Mouse (Mus musculus) splenic B cell, adult 2 months (primary cell): ENCODE measurements around the gene Hoxc9.

Source experiments
- DNase-seq: peaks from one replicate; pipeline ENCODE4 v3.0.0-alpha.2; 2011; ENCODE audit warnings: low read depth, low spot score
- H3K27me3 ChIP-seq: 2 replicates; pipeline ENCODE4 v1.6.1; 2012; ENCODE audit warnings: mild to moderate bottlenecking, low read length, moderate library complexity, mixed read lengths; ENCODE audit not compliant: control insufficient read depth, poor library complexity, insufficient read depth, severe bottlenecking
- H3K36me3 ChIP-seq: 2 replicates; pipeline ENCODE4 v1.6.1; 2012; ENCODE audit warnings: mild to moderate bottlenecking, low read length, moderate library complexity, mixed read lengths; ENCODE audit not compliant: control insufficient read depth, poor library complexity, insufficient read depth, severe bottlenecking

Gene Hoxc9

DNA sequence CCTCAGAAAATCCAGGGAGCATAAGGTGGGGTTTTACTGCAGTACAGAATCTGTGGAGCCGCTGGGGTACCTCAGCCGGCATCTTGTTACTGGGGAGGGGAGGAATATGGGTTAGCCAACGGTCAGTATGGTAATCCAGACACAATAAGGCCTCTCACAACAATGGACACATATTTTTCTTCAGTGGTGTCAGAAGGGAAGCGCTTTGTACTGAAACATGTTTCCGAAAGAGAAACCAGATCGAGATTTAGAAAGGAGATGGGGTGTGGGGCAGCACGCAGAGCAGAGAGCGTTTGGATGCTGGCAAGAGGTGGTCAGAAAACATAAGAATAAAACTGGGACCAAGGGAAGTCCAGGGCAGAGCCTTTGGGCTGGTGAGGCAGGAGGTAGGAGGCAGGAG, 53.9 kb downstream of the Hoxc9 start:
- Histone ChIP-seq H3K36me3 (no peaks in the 10 kb centered on the region), H3K27me3 (no peaks in the 10 kb centered on the region; the same call in none of the 2 replicates)
- no peak for DNase-seq

DNA sequence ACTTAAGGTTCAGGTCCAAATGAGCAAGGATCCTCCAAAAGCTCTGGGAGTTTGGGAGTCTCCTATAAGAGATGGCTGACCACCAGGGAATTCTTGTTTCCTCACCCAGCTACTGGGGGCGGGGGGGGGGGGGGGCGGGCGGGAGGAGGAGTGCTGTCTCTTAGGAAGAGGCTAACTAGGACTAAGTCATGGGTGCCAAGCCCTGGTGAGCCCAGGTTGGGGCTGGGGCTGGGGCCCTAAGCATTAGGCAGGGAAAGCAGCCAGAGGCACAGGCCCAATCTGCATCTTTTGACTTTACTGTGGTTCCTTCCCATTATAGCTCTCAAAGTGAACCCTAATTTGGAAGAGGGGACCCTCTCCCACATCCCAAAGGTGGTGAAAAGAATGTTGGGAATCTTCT, 55.9 kb downstream of the Hoxc9 start:
- DNase-seq: no peak
- H3K27me3 ChIP-seq: no peaks in the 10 kb centered on the region; the same call in none of the 2 replicates
- H3K36me3 ChIP-seq: no peaks in the 10 kb centered on the region

GRCm38 (mm10) chr15:103032646-103033575, 56.7 kb downstream of the Hoxc9 start:
- Histone ChIP-seq H3K36me3 (no peaks in the 10 kb centered on the region), H3K27me3 (no peaks in the 10 kb centered on the region; the same call in none of the 2 replicates)
- DNase-seq: no peak

- H3K36me3 ChIP-seq: no peaks in the 10 kb centered on the region
- DNase-seq: no peak
- H3K27me3 ChIP-seq: no peaks in the 10 kb centered on the region; the same call in 1 of the 2 replicates
These were observed 58.0 kb downstream of the Hoxc9 start for GRCm38 (mm10) chr15:103034043-103034806.
